Mouse (Mus musculus) hindbrain, embryonic 11.5 days (tissue): ENCODE measurements around the gene Nfix. TPM values are rescaled to one million over a fixed set of nuclear protein-coding genes. Genes with fewer than 3 reads are reported as not detected.

Experiments
- ATAC-seq: fragments of 200-750 bp; cut with Nextera tagmentation; 2 replicates; pipeline ENCODE4 v1.8.0; 2017; ENCODE audit warnings: mild to moderate bottlenecking, moderate TSS enrichment, moderate library complexity; ENCODE audit not compliant: low FRiP score
- DNase-seq: peaks from one replicate; pipeline ENCODE4 v3.0.0-alpha.2; 2015; ENCODE audit warnings: low spot score
- H3K27ac ChIP-seq: fragments of 300-500 bp; sonication (generic); 2 replicates; pipeline ENCODE4 v1.5.1; 2014; ENCODE audit warnings: mild to moderate bottlenecking, low read depth, low read length
- H3K27me3 ChIP-seq: fragments of 300-500 bp; sonication (generic); 2 replicates; pipeline ENCODE4 v1.6.1; 2014; ENCODE audit warnings: mild to moderate bottlenecking, low read length, moderate library complexity, mixed read lengths; ENCODE audit not compliant: control insufficient read depth, insufficient read depth
- H3K36me3 ChIP-seq: fragments of 300-500 bp; sonication (generic); 2 replicates; pipeline ENCODE4 v1.6.1; 2014; ENCODE audit warnings: mild to moderate bottlenecking, low read length, moderate library complexity, mixed read lengths; ENCODE audit not compliant: control insufficient read depth, insufficient read depth
- H3K4me1 ChIP-seq: fragments of 300-500 bp; sonication (generic); replicated peaks from 2 replicates; pipeline ENCODE4 v1.6.1; 2014; ENCODE audit warnings: low read length, mixed read lengths; ENCODE audit not compliant: control insufficient read depth, insufficient read depth
- H3K4me2 ChIP-seq: fragments of 300-500 bp; sonication (generic); replicated peaks from 2 replicates; pipeline ENCODE4 v1.6.1; 2014; ENCODE audit warnings: mild to moderate bottlenecking, low read depth, low read length
- H3K4me3 ChIP-seq: fragments of 300-500 bp; sonication (generic); 2 replicates; pipeline ENCODE4 v1.5.1; 2014; ENCODE audit warnings: low read depth, low read length
- H3K9ac ChIP-seq: fragments of 300-500 bp; sonication (generic); 2 replicates; pipeline ENCODE4 v1.6.1; 2014; ENCODE audit warnings: low read depth, low read length
- H3K9me3 ChIP-seq: fragments of 300-500 bp; sonication (generic); 2 replicates; pipeline ENCODE4 v1.6.1; 2016; ENCODE audit warnings: low read length; ENCODE audit not compliant: control insufficient read depth
- WGBS: fragments of 180-500 bp; shearing (Covaris S2); extraction: QIAGEN DNeasy Blood & Tissue Kit; methylation state at CpG from one replicate; pipeline ENCODE4 v1.1.7; 2014; 5-methylcytosine and 5-hydroxymethylcytosine counted together
- polyA plus RNA-seq: library from polyadenylated mRNA; unstranded; fragments of >200 nt; fragmentation: Nextera tagmentation; extraction: Ambion mirVana; gene quantifications from 2 replicates; pipeline ENCODE4 v1.2.1, GENCODE M21; 2014

Gene Nfix
- polyA plus RNA-seq, 1 experiment from 2014 or later = 3.0 TPM

DNA sequence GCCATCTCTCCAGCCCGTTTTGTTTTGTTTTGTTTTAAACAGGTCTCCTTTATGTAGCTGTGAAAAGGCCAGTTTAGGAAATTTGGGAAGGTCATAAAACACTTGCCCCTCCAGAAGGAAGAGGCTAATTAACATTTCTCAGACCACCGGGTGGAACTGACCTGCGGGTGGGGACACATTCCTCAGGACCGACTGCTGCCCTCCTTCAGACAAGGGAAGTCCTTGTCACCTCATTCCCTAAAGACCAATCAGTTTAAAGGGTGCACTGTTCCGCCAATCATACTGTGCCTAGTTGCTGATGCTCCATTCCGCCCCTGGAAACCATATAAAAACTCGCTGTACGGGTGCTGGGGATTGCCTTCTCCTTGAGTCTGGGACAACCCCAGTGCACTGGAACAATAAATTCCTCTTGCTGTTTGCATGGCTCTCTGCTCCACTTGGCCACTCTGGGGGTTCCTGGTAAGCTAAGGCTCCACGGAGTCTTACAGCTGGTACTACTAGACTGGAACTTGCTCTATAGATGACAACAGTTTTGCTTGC is 147.0 kb downstream of the Nfix start:
- ATAC-seq (no peak), DNase-seq (no peak)
- Histone ChIP-seq H3K4me3 (no peak overlapping the region), H3K4me2 (no peak overlapping the region), H3K4me1 (peaks cover 17% of the 10 kb centered on the region), H3K9me3 (no peaks in the 10 kb centered on the region), H3K36me3 (no peaks in the 10 kb centered on the region), H3K27ac (no peak overlapping the region), H3K27me3 (no peaks in the 10 kb centered on the region), H3K9ac (no peak overlapping the region)
- 63% methylated on average over 9 of the region's 9 CpGs for WGBS

DNA sequence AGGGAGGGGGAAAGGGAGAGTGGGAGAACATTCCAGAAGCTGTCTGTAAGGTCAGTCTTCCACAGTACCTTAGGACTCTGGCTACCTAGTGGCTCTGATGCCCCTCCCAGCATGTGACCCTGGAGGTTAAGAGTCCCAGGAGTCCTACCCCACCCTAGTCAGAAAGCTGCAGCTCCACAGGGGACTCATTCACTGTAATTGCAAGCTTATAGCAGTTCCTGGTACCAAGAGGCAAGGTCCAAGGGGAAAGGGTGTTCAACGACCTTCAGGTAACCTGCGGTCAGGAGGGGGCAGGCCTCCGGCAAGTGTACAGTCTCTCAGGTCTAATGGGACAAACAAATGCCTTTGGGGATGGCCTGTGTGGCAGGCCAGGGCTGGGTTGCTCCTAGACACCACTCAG is 149.9 kb downstream of the Nfix start:
- Histone ChIP-seq H3K9ac (peak overlapping the region; percentile 19; the same call in 1 of the 2 replicates), H3K27ac (peak overlapping the region; percentile 67), H3K27me3 (no peaks in the 10 kb centered on the region), H3K4me2 (no peak overlapping the region), H3K36me3 (no peaks in the 10 kb centered on the region), H3K4me1 (peaks cover 5% of the 10 kb centered on the region; the same call in 1 of the 2 replicates), H3K9me3 (no peaks in the 10 kb centered on the region), H3K4me3 (no peak overlapping the region)
- no peak for ATAC-seq
- 38% methylated on average over 3 of the region's 3 CpGs for WGBS
- no peak for DNase-seq

Other genes with a start within 250 kb of the Nfix start
- gene Ier2, start 137.5 kb downstream of the Nfix start, polyA plus RNA-seq = 60.5 and 61.5 TPM in 2 replicates
- gene Trmt1, start 114.0 kb downstream of the Nfix start, polyA plus RNA-seq = 47.9 and 51.1 TPM in 2 replicates
- 19.7 and 20.5 TPM in 2 replicates for gene Nacc1, start 112.5 kb downstream of the Nfix start, polyA plus RNA-seq
- gene Lyl1, start 98.9 kb downstream of the Nfix start, polyA plus RNA-seq = 5.3 and 5.4 TPM in 2 replicates
- gene G430095P16Rik, start 77.3 kb downstream of the Nfix start, polyA plus RNA-seq = 2.3 and 2.9 TPM in 2 replicates
- 6.2 and 7.1 TPM in 2 replicates for gene Dand5, start 22.5 kb upstream of the Nfix start, polyA plus RNA-seq
- gene Gadd45gip1, start 31.2 kb upstream of the Nfix start, polyA plus RNA-seq = 36.0 and 37.2 TPM in 2 replicates
- gene Rad23a, start 40.3 kb upstream of the Nfix start, polyA plus RNA-seq = 88.6 and 91.3 TPM in 2 replicates
- 837 and 845 TPM in 2 replicates for gene Calr, start 46.6 kb upstream of the Nfix start, polyA plus RNA-seq
- gene Farsa, start 56.6 kb upstream of the Nfix start, polyA plus RNA-seq = 89.6 and 91.4 TPM in 2 replicates
- gene Syce2, start 71.8 kb upstream of the Nfix start, polyA plus RNA-seq = 51.1 and 57.8 TPM in 2 replicates
- 29.2 and 30.5 TPM in 2 replicates for gene Gcdh, start 93.6 kb upstream of the Nfix start, polyA plus RNA-seq
- gene Klf1, start 101.6 kb upstream of the Nfix start, polyA plus RNA-seq = 12.0 and 14.8 TPM in 2 replicates
- gene Dnase2a, start 108.2 kb upstream of the Nfix start, polyA plus RNA-seq = 5.8 and 6.4 TPM in 2 replicates
- 10.2 and 11.4 TPM in 2 replicates for gene Mast1, start 137.0 kb upstream of the Nfix start, polyA plus RNA-seq
- 0.14 TPM in 1 of 2 replicates, not detected in the other for gene Rtbdn, start 146.6 kb upstream of the Nfix start, polyA plus RNA-seq
- not detected in 2 replicates for gene Gm49661, start 169.1 kb upstream of the Nfix start, polyA plus RNA-seq
- gene Prdx2, start 169.2 kb upstream of the Nfix start, polyA plus RNA-seq = 1,367 and 1,409 TPM in 2 replicates
- 98.5 and 104 TPM in 2 replicates for gene Rnaseh2a, start 169.4 kb upstream of the Nfix start, polyA plus RNA-seq
- 6.2 and 6.4 TPM in 2 replicates for gene Junb, start 178.4 kb upstream of the Nfix start, polyA plus RNA-seq
- 9.5 and 10.3 TPM in 2 replicates for gene Hook2, start 190.3 kb upstream of the Nfix start, polyA plus RNA-seq
- gene Best2, start 214.2 kb upstream of the Nfix start, polyA plus RNA-seq = not detected in 2 replicates
- 134 TPM in 2 replicates for gene Asna1, start 224.9 kb upstream of the Nfix start, polyA plus RNA-seq
- gene Trir, start 226.5 kb upstream of the Nfix start, polyA plus RNA-seq = 180 and 186 TPM in 2 replicates
- gene Tnpo2, start 236.6 kb upstream of the Nfix start, polyA plus RNA-seq = 18.8 and 24.6 TPM in 2 replicates